Mouse (Mus musculus): ENCODE measurements at regions not wholly inside any gene's neighbourhood (a gene's known extent, or its start where the extent isn't known, plus 50 kb on each side); places are given as distances from the start of the nearest gene placed in this dataset.

DNA sequence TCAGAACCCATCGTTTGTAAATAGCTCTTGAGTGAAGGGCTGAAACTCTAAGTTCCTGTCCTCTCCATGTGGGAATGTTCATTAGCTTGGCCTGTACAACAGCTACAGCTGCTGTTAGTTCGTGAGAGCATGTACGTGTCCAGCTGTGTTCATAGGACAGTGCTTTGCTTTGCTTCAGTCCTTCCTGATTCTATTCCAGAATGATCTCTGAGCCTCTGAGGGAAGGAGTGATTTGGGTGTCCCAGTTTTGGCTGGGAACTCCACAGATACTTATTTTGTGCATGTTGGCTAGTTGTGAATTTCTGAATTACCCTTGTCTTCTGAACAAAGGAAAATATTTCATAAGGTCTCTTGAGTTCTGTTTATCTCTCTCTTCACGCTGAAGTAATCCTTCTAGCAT is 261.0 kb downstream of the Impad1 start:
- no peaks in the 10 kb centered on the region for H3K27me3 ChIP-seq (ENCODE audit: control insufficient read depth, insufficient read depth, insufficient read length)

DNA sequence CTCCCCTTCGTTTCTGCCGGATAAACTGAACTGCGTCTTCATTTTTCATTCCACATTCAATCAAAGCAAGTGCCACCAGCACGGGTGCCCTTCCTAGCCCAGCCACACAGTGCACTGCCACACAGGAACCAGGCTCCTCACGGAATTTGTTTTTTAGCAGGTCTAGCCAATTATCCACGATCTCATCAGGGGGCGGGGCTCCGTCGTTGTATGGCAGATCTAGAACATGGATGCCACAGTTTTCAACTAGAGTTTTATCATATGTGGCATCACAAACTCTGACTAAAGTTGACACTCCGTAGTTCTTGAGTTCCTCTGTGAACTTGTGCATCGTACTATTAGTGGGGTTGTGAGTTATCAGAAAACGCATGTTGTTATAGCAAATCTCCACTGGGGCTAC is 264.8 kb downstream of the Impad1 start:
- TF ChIP-seq USF1 (IDR thresholded peaks at IDR 0.05; ENCODE audit: low read depth), result no peak
- no peak for TF ChIP-seq REST (IDR thresholded peaks at IDR 0.05; ENCODE audit: insufficient read depth, insufficient read length)
- no peak for TF ChIP-seq POLR2AphosphoS2 (IDR thresholded peaks at IDR 0.05; ENCODE audit: insufficient read length, low read depth)
- no peak for TF ChIP-seq TCF12 (IDR thresholded peaks at IDR 0.05; ENCODE audit: insufficient read depth, poor library complexity, severe bottlenecking)
- TF ChIP-seq TCF3 (IDR thresholded peaks at IDR 0.05; ENCODE audit: insufficient read length, low read depth), result no peak
- TF ChIP-seq MAX (IDR thresholded peaks at IDR 0.05; ENCODE audit: low read depth), result no peak
- no peak for TF ChIP-seq MYOG (IDR thresholded peaks at IDR 0.05; ENCODE audit: control insufficient read depth in 1 of 3, insufficient read depth in 1 of 3, insufficient read length in 2 of 3, low read depth in 2 of 3)
- TF ChIP-seq E2F4 (IDR thresholded peaks at IDR 0.05; ENCODE audit: insufficient read depth), result no peak
- no peak for TF ChIP-seq POLR2A (IDR thresholded peaks at IDR 0.05; ENCODE audit: insufficient read length, low read depth)
- TF ChIP-seq MYOD1 (IDR thresholded peaks at IDR 0.05; ENCODE audit: control insufficient read depth in 1 of 3, insufficient read length in 2 of 3, low read depth in 2 of 3), result no peak
- no peak for TF ChIP-seq CEBPB (IDR thresholded peaks at IDR 0.05; ENCODE audit: insufficient read depth, poor library complexity, severe bottlenecking)
- no peak for TF ChIP-seq SRF (IDR thresholded peaks at IDR 0.05; ENCODE audit: control insufficient read depth, insufficient read length, low read depth)

More for the DNA sequence above, 261.0 kb downstream of the Impad1 start:
- Histone ChIP-seq H3K4me2 (ENCODE audit: low read depth) (no peak overlapping the region), H3K4me3 (no peak overlapping the region), H3K79me2 (ENCODE audit: control insufficient read depth, insufficient read depth) (no peaks in the 10 kb centered on the region), H3ac (ENCODE audit: control insufficient read depth, insufficient read length) (no peak overlapping the region), H3K36me3 (ENCODE audit: control insufficient read depth, insufficient read depth) (no peaks in the 10 kb centered on the region)
- TF ChIP-seq TCF3 (IDR thresholded peaks at IDR 0.05; ENCODE audit: insufficient read length, low read depth) (no peak), POLR2AphosphoS2 (IDR thresholded peaks at IDR 0.05; ENCODE audit: insufficient read length, low read depth) (no peak), E2F4 (IDR thresholded peaks at IDR 0.05; ENCODE audit: insufficient read depth) (no peak), MYOG (IDR thresholded peaks at IDR 0.05; ENCODE audit: control insufficient read depth in 1 of 3, insufficient read depth in 1 of 3, insufficient read length in 2 of 3, low read depth in 2 of 3) (no peak), USF1 (IDR thresholded peaks at IDR 0.05; ENCODE audit: low read depth) (no peak), MYOD1 (IDR thresholded peaks at IDR 0.05; ENCODE audit: control insufficient read depth in 1 of 3, insufficient read length in 2 of 3, low read depth in 2 of 3) (no peak), POLR2A (IDR thresholded peaks at IDR 0.05; ENCODE audit: insufficient read length, low read depth) (no peak), CEBPB (IDR thresholded peaks at IDR 0.05; ENCODE audit: insufficient read depth, poor library complexity, severe bottlenecking) (no peak)

DNA sequence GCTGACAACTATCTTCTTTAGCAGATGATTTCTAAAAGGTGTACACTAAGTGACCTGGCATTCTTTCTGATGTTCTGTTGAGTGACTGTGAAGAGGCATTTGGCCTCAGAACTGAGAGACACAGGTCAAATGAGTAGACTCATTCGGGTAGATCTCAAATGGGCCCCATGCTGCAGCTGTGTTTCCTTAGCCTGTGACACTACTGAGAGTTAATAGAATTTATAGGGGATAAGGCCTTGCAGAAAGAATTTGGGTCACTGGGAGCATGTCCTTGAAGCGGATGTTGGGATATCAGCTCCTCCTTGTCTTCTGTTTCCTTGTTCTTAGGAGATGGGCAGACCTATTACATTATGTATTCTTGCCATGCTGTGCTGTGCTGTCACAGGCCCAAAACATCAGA is 271.4 kb downstream of the Impad1 start:
- H3K27me3 ChIP-seq (ENCODE audit: control insufficient read depth, insufficient read depth, insufficient read length), result no peaks in the 10 kb centered on the region
- no peak overlapping the region for H3K4me3 ChIP-seq
- no peak overlapping the region for H3K4me2 ChIP-seq (ENCODE audit: low read depth)
- H3ac ChIP-seq (ENCODE audit: control insufficient read depth, insufficient read length), result no peak overlapping the region
- no peaks in the 10 kb centered on the region for H3K36me3 ChIP-seq (ENCODE audit: control insufficient read depth, insufficient read depth)
- TF ChIP-seq MAX (IDR thresholded peaks at IDR 0.05; ENCODE audit: low read depth) (no peak), TCF12 (IDR thresholded peaks at IDR 0.05; ENCODE audit: insufficient read depth, poor library complexity, severe bottlenecking) (no peak), E2F4 (IDR thresholded peaks at IDR 0.05; ENCODE audit: insufficient read depth) (no peak), POLR2A (IDR thresholded peaks at IDR 0.05; ENCODE audit: insufficient read length, low read depth) (no peak), POLR2AphosphoS2 (IDR thresholded peaks at IDR 0.05; ENCODE audit: insufficient read length, low read depth) (no peak), SRF (IDR thresholded peaks at IDR 0.05; ENCODE audit: control insufficient read depth, insufficient read length, low read depth) (no peak), CEBPB (IDR thresholded peaks at IDR 0.05; ENCODE audit: insufficient read depth, poor library complexity, severe bottlenecking) (no peak), REST (IDR thresholded peaks at IDR 0.05; ENCODE audit: insufficient read depth, insufficient read length) (no peak), MYOD1 (IDR thresholded peaks at IDR 0.05; ENCODE audit: control insufficient read depth in 1 of 3, insufficient read length in 2 of 3, low read depth in 2 of 3) (no peak), USF1 (IDR thresholded peaks at IDR 0.05; ENCODE audit: low read depth) (no peak), MYOG (IDR thresholded peaks at IDR 0.05; ENCODE audit: control insufficient read depth in 1 of 3, insufficient read depth in 1 of 3, insufficient read length in 2 of 3, low read depth in 2 of 3) (no peak), TCF3 (IDR thresholded peaks at IDR 0.05; ENCODE audit: insufficient read length, low read depth) (no peak)
- no peaks in the 10 kb centered on the region for H3K79me2 ChIP-seq (ENCODE audit: control insufficient read depth, insufficient read depth)

More for the DNA sequence above, 264.8 kb downstream of the Impad1 start:
- Histone ChIP-seq H3K27me3 (ENCODE audit: control insufficient read depth, insufficient read depth, insufficient read length) (no peaks in the 10 kb centered on the region), H3K79me2 (ENCODE audit: control insufficient read depth, insufficient read depth) (no peaks in the 10 kb centered on the region), H3ac (ENCODE audit: control insufficient read depth, insufficient read length) (no peak overlapping the region), H3K36me3 (ENCODE audit: control insufficient read depth, insufficient read depth) (no peaks in the 10 kb centered on the region), H3K4me3 (no peak overlapping the region), H3K4me2 (ENCODE audit: low read depth) (no peak overlapping the region)

DNA sequence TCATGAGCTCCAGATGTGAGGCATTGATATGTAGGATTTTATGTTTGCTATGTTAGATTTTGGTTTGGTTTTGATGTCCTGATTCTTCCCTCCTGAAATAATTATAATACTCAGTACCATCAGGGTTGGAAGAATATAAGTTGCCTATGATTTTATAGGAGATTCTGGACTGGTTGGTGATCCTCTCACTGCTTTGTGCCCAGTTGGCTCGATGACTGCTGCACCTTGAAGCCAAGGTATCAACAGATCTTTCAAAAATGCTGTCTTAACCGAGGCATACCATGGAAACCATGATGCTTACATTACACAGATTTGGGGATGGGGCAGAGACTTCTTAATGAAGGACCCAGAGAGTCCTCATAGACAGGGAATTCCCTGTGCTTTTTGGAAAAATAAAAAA is 274.4 kb downstream of the Impad1 start:
- TF ChIP-seq USF1 (IDR thresholded peaks at IDR 0.05; ENCODE audit: low read depth), result no peak
- TF ChIP-seq POLR2AphosphoS2 (IDR thresholded peaks at IDR 0.05; ENCODE audit: insufficient read length, low read depth), result no peak
- no peak for TF ChIP-seq CEBPB (IDR thresholded peaks at IDR 0.05; ENCODE audit: insufficient read depth, poor library complexity, severe bottlenecking)
- TF ChIP-seq MAX (IDR thresholded peaks at IDR 0.05; ENCODE audit: low read depth), result no peak
- no peak for TF ChIP-seq POLR2A (IDR thresholded peaks at IDR 0.05; ENCODE audit: insufficient read length, low read depth)
- TF ChIP-seq TCF12 (IDR thresholded peaks at IDR 0.05; ENCODE audit: insufficient read depth, poor library complexity, severe bottlenecking), result no peak
- no peak for TF ChIP-seq MYOG (IDR thresholded peaks at IDR 0.05; ENCODE audit: control insufficient read depth in 1 of 3, insufficient read depth in 1 of 3, insufficient read length in 2 of 3, low read depth in 2 of 3)
- no peak for TF ChIP-seq SRF (IDR thresholded peaks at IDR 0.05; ENCODE audit: control insufficient read depth, insufficient read length, low read depth)
- TF ChIP-seq REST (IDR thresholded peaks at IDR 0.05; ENCODE audit: insufficient read depth, insufficient read length), result no peak
- no peak for TF ChIP-seq MYOD1 (IDR thresholded peaks at IDR 0.05; ENCODE audit: control insufficient read depth in 1 of 3, insufficient read length in 2 of 3, low read depth in 2 of 3)
- TF ChIP-seq E2F4 (IDR thresholded peaks at IDR 0.05; ENCODE audit: insufficient read depth), result no peak
- no peak overlapping the region for H3ac ChIP-seq (ENCODE audit: control insufficient read depth, insufficient read length)
- H3K4me3 ChIP-seq, result no peak overlapping the region
- H3K27me3 ChIP-seq (ENCODE audit: control insufficient read depth, insufficient read depth, insufficient read length), result no peaks in the 10 kb centered on the region
- H3K79me2 ChIP-seq (ENCODE audit: control insufficient read depth, insufficient read depth), result no peaks in the 10 kb centered on the region
- no peak overlapping the region for H3K4me2 ChIP-seq (ENCODE audit: low read depth)
- H3K36me3 ChIP-seq (ENCODE audit: control insufficient read depth, insufficient read depth), result no peaks in the 10 kb centered on the region

Data from myocyte (in vitro differentiated cells).